In genomic region chr3:107159418-107159817, GRCm38 (mm10) we compare ENCODE assay signal across 10 mouse cellular contexts. TPM values are rescaled to one million over a fixed set of nuclear protein-coding genes. Genes with fewer than 3 reads are reported as not detected.
DNase-seq lines count a peak whose midpoint lies in the region; ATAC-seq and TF ChIP-seq lines count a peak whose summit lies in the region.
"Had no signal": no experiment of that assay in that cellular context is flagged by ENCODE, and none has a peak within 500 bp of the region (broad histone marks: within the 10 kb centered on the region; RNA-seq: fewer than 3 reads in every experiment).

No protein-coding gene starts in this region.

- H3K4me1 ChIP-seq in kidney, embryonic 14.5 days (ENCODE audit: control insufficient read depth, insufficient read depth, low read length), result peaks cover 3% of the 10 kb centered on the region; the same call in 1 of the 2 replicates
- peaks cover 0 to 4% of the 10 kb centered on the region in 2 experiments; a peak in 1 of 4 replicates for H3K4me1 ChIP-seq in CH12.LX (ENCODE audit: control insufficient read depth in 1 of 2, insufficient read depth in 2 of 2)

- H3K4me2 ChIP-seq in kidney, embryonic 14.5 days (replicated peaks; ENCODE audit: low read depth, low read length), result peak overlapping the region; percentile 48
- H3K4me2 ChIP-seq in CH12.LX (ENCODE audit: insufficient read depth, low read depth, poor library complexity, severe bottlenecking), result 0 out of 2 replicates have a peak overlapping the region, but pooled peaks have one; percentile 0

- H3K27ac ChIP-seq in kidney, embryonic 14.5 days (ENCODE audit: low read depth, low read length), result no peak overlapping the region
- H3K27ac ChIP-seq in CH12.LX (ENCODE audit: insufficient read depth, low read depth), result no peak overlapping the region
- H3K27ac ChIP-seq: stomach, embryonic 15.5 days had no signal

- TF ChIP-seq CTCF in CH12.LX (conservative IDR thresholded peaks at IDR 0.05 in 1 of 2, IDR thresholded peaks at IDR 0.05 in 1 of 2; ENCODE audit: low read depth in 2 of 2, low read length in 2 of 2), result peak; percentile 26 to 73; a peak in 3 of 4 replicates

- WGBS in kidney, embryonic 14.5 days, result 62% methylated on average over 3 of the region's 3 CpGs

- no peak overlapping the region for H3K4me3 ChIP-seq in kidney, embryonic 14.5 days (ENCODE audit: low read length)
- H3K4me3 ChIP-seq in CH12.LX (replicated peaks in 1 of 3; ENCODE audit: low read depth in 2 of 3, low read length in 2 of 3, poor library complexity in 1 of 3), result no peak overlapping the region

- ATAC-seq in kidney, embryonic 14.5 days (ENCODE audit: low FRiP score, low TSS enrichment), result no peak
- ATAC-seq in inflammation-experienced regulatory T-cells, adult 6 months, result peak; percentile 54

- in situ Hi-C loops in CH12.LX (cut with MboI; ENCODE audit: low pct_ligation_motif_present, low pct_unique_long_range_greater_than_20kb, low sequenced_read_pairs), result no loop called here

- no peak overlapping the region for H3K9ac ChIP-seq in kidney, embryonic 14.5 days (ENCODE audit: low read depth, low read length)
- no peak overlapping the region for H3K9ac ChIP-seq in CH12.LX (ENCODE audit: insufficient read depth, low read depth)
- H3K9ac ChIP-seq: stomach, embryonic 15.5 days had no signal

- TF ChIP-seq RAD21 in CH12.LX (IDR thresholded peaks at IDR 0.05; ENCODE audit: low read depth, low read length), result peak; percentile 74

- no peaks in the 10 kb centered on the region for H3K9me3 ChIP-seq in kidney, embryonic 14.5 days (ENCODE audit: control insufficient read depth, low read length)
- H3K9me3 ChIP-seq in CH12.LX (replicated peaks; ENCODE audit: low read length), result no peaks in the 10 kb centered on the region
- H3K9me3 ChIP-seq: stomach, embryonic 15.5 days had no signal

- peaks cover 8% of the 10 kb centered on the region for H3K27me3 ChIP-seq in kidney, embryonic 14.5 days (ENCODE audit: control insufficient read depth, insufficient read depth, low read length)
- H3K27me3 ChIP-seq in CH12.LX (replicated peaks), result peaks cover 22% of the 10 kb centered on the region

- no peak for TF ChIP-seq EP300 in CH12.LX (IDR thresholded peaks at IDR 0.05; ENCODE audit: low read length)

- dilution Hi-C loops in CH12.LX (cut with MboI; ENCODE audit: extremely low pct_ligation_motif_present, extremely low pct_unique_long_range_greater_than_20kb, low sequenced_read_pairs), result no loop called here

- H3K79me2 ChIP-seq in CH12.LX (replicated peaks; ENCODE audit: control insufficient read depth, extremely low read depth, insufficient read depth, poor library complexity, severe bottlenecking), result no peaks in the 10 kb centered on the region

- no peak for TF ChIP-seq POLR2A in CH12.LX (IDR thresholded peaks at IDR 0.05; ENCODE audit: low read depth, low read length)

- H3K36me3 ChIP-seq in kidney, embryonic 14.5 days (ENCODE audit: control insufficient read depth, insufficient read depth, low read length), result no peaks in the 10 kb centered on the region
- H3K36me3 ChIP-seq in CH12.LX (replicated peaks in 1 of 2; ENCODE audit: control insufficient read depth in 1 of 2, insufficient read depth in 1 of 2, low read length in 1 of 2), result no peaks in the 10 kb centered on the region
- H3K36me3 ChIP-seq: stomach, embryonic 15.5 days had no signal

- DNase-seq in kidney, postnatal 14 days, result no peak
- peak; percentile 28 for DNase-seq in CH12.LX (ENCODE audit: extremely low read depth)
- DNase-seq in embryo, embryonic 9.5 days (ENCODE audit: extremely low spot score), result peak; percentile 27
- peak; percentile 39 to 63 for DNase-seq in thymus, postnatal 10 days (ENCODE audit: low spot score in 2 of 2)
- DNase-seq in c-Kit-positive CD71-positive TER-119-positive erythroid progenitor cells, embryonic 14.5 days (ENCODE audit: low spot score), result no peak
- DNase-seq in spleen, postnatal 14 days (ENCODE audit: low spot score in 2 of 2), result no peak

TF ChIP-seq in CH12.LX, 34 proteins besides CTCF, POLR2A, EP300 and RAD21:
- no peak for TF ChIP-seq GABPA (IDR thresholded peaks at IDR 0.05; ENCODE audit: insufficient replicate concordance, low read depth, low read length)
- TF ChIP-seq SMC3 (IDR thresholded peaks at IDR 0.05; ENCODE audit: low read depth, low read length), result peak; percentile 67

RNA-seq across cellular contexts. Expression of gene Kcna10, which starts 23.4 kb away (rescaled TPM):
- polyA plus RNA-seq in kidney, embryonic 14.5 days (2014; fragmentation: Nextera tagmentation; extraction: Ambion mirVana), result not detected in 2 replicates
- total RNA-seq in CH12.LX (2012; rRNA removed) (not detected in 2 replicates), CH12.LX (2014; rRNA removed) (not detected in 2 replicates)
- polyA plus RNA-seq in CH12.LX (2012; ENCODE audit: insufficient read length, low read depth), result not detected in 2 replicates
- not detected for polyA plus RNA-seq in inflammation-experienced regulatory T-cells, adult 6 months (2017; shearing (Covaris generic))
- total RNA-seq: layer of hippocampus, postnatal 25 days had no signal
- polyA plus RNA-seq: stomach, embryonic 15.5 days had no signal

RNA-seq across cellular contexts. Expression of gene Kcna2, which starts 58.5 kb away (rescaled TPM):
- polyA plus RNA-seq in kidney, embryonic 14.5 days (2014; fragmentation: Nextera tagmentation; extraction: Ambion mirVana), result 0.08 and 0.20 TPM in 2 replicates
- total RNA-seq in CH12.LX (2012; rRNA removed) (not detected in 2 replicates), CH12.LX (2014; rRNA removed) (not detected in 2 replicates)
- not detected in 2 replicates for polyA plus RNA-seq in CH12.LX (2012; ENCODE audit: insufficient read length, low read depth)
- under 1 TPM; 0.06 to 0.38 (median 0.28) TPM for polyA plus RNA-seq in inflammation-experienced regulatory T-cells, adult 6 months (2017; shearing (Covaris generic))

Comparison
In these comparisons a context has a peak if more than half of its experiments do, and no peak if none do; other contexts are left out.
1. DNase-seq: peak in CH12.LX (single experiment), embryo, embryonic 9.5 days (single experiment) and thymus, postnatal 10 days (2 of 2); none in kidney, postnatal 14 days (single experiment), c-Kit-positive CD71-positive TER-119-positive erythroid progenitor cells, embryonic 14.5 days (single experiment) and spleen, postnatal 14 days (0 of 2).